Mouse (Mus musculus) testis, postnatal 10 days (tissue): Measurements from ENCODE around the gene Shisa8.

Experiments used
- DNase-seq: peaks from one replicate; pipeline ENCODE4 v3.0.0; 2021; ENCODE audit warnings: low spot score

Shisa8 gene

GRCm38 (mm10) chr15:82203611-82204351 is 8.8 kb downstream of the Shisa8 start:
- peak; percentile 69 for DNase-seq

GRCm38 (mm10) chr15:82203090-82203489 is 9.5 kb downstream of the Shisa8 start:
- DNase-seq = no peak

- DNase-seq = no peak
Measured at GRCm38 (mm10) chr15:82202086-82202485, 10.5 kb downstream of the Shisa8 start.

GRCm38 (mm10) chr15:82199546-82199945 is 13.1 kb downstream of the Shisa8 start:
- no peak for DNase-seq

GRCm38 (mm10) chr15:82198342-82198741 is 14.3 kb downstream of the Shisa8 start:
- DNase-seq = no peak

GRCm38 (mm10) chr15:82197937-82198336 is 14.7 kb downstream of the Shisa8 start:
- DNase-seq = no peak

- no peak for DNase-seq
Measured at GRCm38 (mm10) chr15:82197246-82197750, 15.3 kb downstream of the Shisa8 start.

- DNase-seq = no peak
Measured at GRCm38 (mm10) chr15:82196300-82196699, 16.3 kb downstream of the Shisa8 start.

- DNase-seq = no peak
Measured at GRCm38 (mm10) chr15:82192617-82193016, 20.0 kb downstream of the Shisa8 start.

- peak; percentile 73 for DNase-seq
Measured at GRCm38 (mm10) chr15:82188481-82189240, 24.0 kb downstream of the Shisa8 start.

GRCm38 (mm10) chr15:82187924-82188323 is 24.7 kb downstream of the Shisa8 start:
- no peak for DNase-seq

- no peak for DNase-seq
Measured at GRCm38 (mm10) chr15:82187401-82187800, 25.2 kb downstream of the Shisa8 start.

GRCm38 (mm10) chr15:82186931-82187330 is 25.7 kb downstream of the Shisa8 start:
- no peak for DNase-seq

GRCm38 (mm10) chr15:82186131-82186530 is 26.5 kb downstream of the Shisa8 start:
- DNase-seq = no peak

GRCm38 (mm10) chr15:82185062-82185783 is 27.4 kb downstream of the Shisa8 start:
- no peak for DNase-seq

GRCm38 (mm10) chr15:82184656-82185055 is 28.0 kb downstream of the Shisa8 start:
- no peak for DNase-seq

- DNase-seq = no peak
Measured at GRCm38 (mm10) chr15:82184183-82184582, 28.4 kb downstream of the Shisa8 start.

- no peak for DNase-seq
Measured at GRCm38 (mm10) chr15:82183596-82183995, 29.0 kb downstream of the Shisa8 start.

- DNase-seq = no peak
Measured at GRCm38 (mm10) chr15:82182311-82182710, 30.3 kb downstream of the Shisa8 start.

- no peak for DNase-seq
Measured at GRCm38 (mm10) chr15:82181131-82181530, 31.5 kb downstream of the Shisa8 start.

GRCm38 (mm10) chr15:82177743-82178290 is 34.8 kb downstream of the Shisa8 start:
- DNase-seq = no peak

GRCm38 (mm10) chr15:82175091-82175490 is 37.5 kb downstream of the Shisa8 start:
- no peak for DNase-seq
